Mouse (Mus musculus): ENCODE measurements around the gene Usp33.

The Usp33 gene

GRCm38 (mm10) chr3:152342961-152343517, 3.2 kb upstream of the Usp33 start:
- DNase-seq (ENCODE audit: low spot score), result no peak

- peak; percentile 31 for DNase-seq (ENCODE audit: low spot score)
These were observed 409 bp downstream of the Usp33 start for GRCm38 (mm10) chr3:152346633-152347141.

GRCm38 (mm10) chr3:152347227-152347626, 949 bp downstream of the Usp33 start:
- no peak for DNase-seq (ENCODE audit: low spot score)

GRCm38 (mm10) chr3:152348011-152348830, 1.9 kb downstream of the Usp33 start:
- DNase-seq (ENCODE audit: low spot score), result no peak

- DNase-seq (ENCODE audit: low spot score), result no peak
These were observed 4.2 kb downstream of the Usp33 start for GRCm38 (mm10) chr3:152350431-152350830.

GRCm38 (mm10) chr3:152350966-152351365, 4.7 kb downstream of the Usp33 start:
- DNase-seq (ENCODE audit: low spot score), result no peak

- DNase-seq (ENCODE audit: low spot score), result no peak
These were observed 6.0 kb downstream of the Usp33 start for GRCm38 (mm10) chr3:152352289-152352688.

GRCm38 (mm10) chr3:152353434-152354177, 7.3 kb downstream of the Usp33 start:
- no peak for DNase-seq (ENCODE audit: low spot score)

GRCm38 (mm10) chr3:152355361-152355760, 9.1 kb downstream of the Usp33 start:
- DNase-seq (ENCODE audit: low spot score), result peak; percentile 11

GRCm38 (mm10) chr3:152356751-152357150, 10.5 kb downstream of the Usp33 start:
- no peak for DNase-seq (ENCODE audit: low spot score)

GRCm38 (mm10) chr3:152359151-152359550, 12.9 kb downstream of the Usp33 start:
- DNase-seq (ENCODE audit: low spot score), result no peak

- DNase-seq (ENCODE audit: low spot score), result no peak
These were observed 17.9 kb downstream of the Usp33 start for GRCm38 (mm10) chr3:152364181-152364580.

- no peak for DNase-seq (ENCODE audit: low spot score)
These were observed 29.8 kb downstream of the Usp33 start for GRCm38 (mm10) chr3:152376063-152376462.

GRCm38 (mm10) chr3:152384106-152384505, 37.8 kb downstream of the Usp33 start:
- no peak for DNase-seq (ENCODE audit: low spot score)

- DNase-seq (ENCODE audit: low spot score), result peak; percentile 90
These were observed 49.3 kb downstream of the Usp33 start, which contains the start of gene Zzz3 for GRCm38 (mm10) chr3:152395350-152396277. Zzz3 (plus strand) TSS chr3:152395473.

GRCm38 (mm10) chr3:152396278-152396987, 50.2 kb downstream of the Usp33 start:
- peak; percentile 98 for DNase-seq (ENCODE audit: low spot score)

- no peak for DNase-seq (ENCODE audit: low spot score)
These were observed 50.7 kb downstream of the Usp33 start for GRCm38 (mm10) chr3:152396988-152397314.

- no peak for DNase-seq (ENCODE audit: low spot score)
These were observed 51.2 kb downstream of the Usp33 start for GRCm38 (mm10) chr3:152397335-152397940.

- DNase-seq (ENCODE audit: low spot score), result peak; percentile 56
These were observed 54.2 kb downstream of the Usp33 start for GRCm38 (mm10) chr3:152400441-152400840.

GRCm38 (mm10) chr3:152400875-152401274, 54.6 kb downstream of the Usp33 start:
- DNase-seq (ENCODE audit: low spot score), result no peak

Measured in urinary bladder, postnatal 14 days (tissue).